Mouse (Mus musculus): ENCODE data around the gene Rhbdf1. TPM values are rescaled to one million over a fixed set of nuclear protein-coding genes. Genes with fewer than 3 reads are reported as not detected.

The Rhbdf1 gene
- total and polyA plus RNA-seq, 2 experiments: 3.1 to 18.0 TPM

DNA sequence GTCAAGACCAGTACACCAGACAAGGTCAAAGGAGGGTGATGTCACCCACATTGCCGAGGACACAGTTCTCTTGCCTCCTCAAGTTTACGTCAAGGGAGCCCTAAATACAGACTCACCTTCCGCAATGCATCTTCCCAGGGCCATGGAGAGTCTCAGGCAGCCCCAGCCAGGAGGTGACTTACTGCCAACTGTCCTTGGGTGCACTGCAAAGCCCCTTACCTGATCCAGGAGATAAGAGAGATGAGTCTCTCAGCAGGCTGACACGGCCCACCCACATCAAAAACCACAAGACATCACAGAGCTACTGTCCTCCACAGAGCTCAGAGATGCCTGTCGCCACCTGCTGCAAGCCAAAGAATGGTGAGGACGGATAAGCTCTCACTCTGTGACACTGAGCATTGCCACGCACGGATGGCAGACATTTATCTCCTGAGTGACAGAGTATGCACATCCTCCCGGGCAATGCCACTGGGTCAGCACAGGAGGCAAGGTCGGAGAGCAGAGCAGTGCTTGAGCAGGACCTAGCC is 22.0 kb downstream of the Rhbdf1 start, which contains the start of gene Il9r:
Gene Il9r (minus strand): TSS at position 205 of the 527 bp plus-strand sequence.
- Histone ChIP-seq H3K36me3 (ENCODE audit: control insufficient read depth, insufficient read depth, low read length) (no peaks in the 10 kb centered on the region), H3K79me2 (ENCODE audit: control insufficient read depth, insufficient read depth, low read length) (no peaks in the 10 kb centered on the region), H3K4me1 (ENCODE audit: control insufficient read depth, insufficient read depth, low read length) (no peaks in the 10 kb centered on the region), H3K4me3 (ENCODE audit: insufficient read depth, low read depth, low read length) (no peak within 1 kb of the TSS), H3K27me3 (ENCODE audit: control insufficient read depth, insufficient read depth, low read length) (no peaks in the 10 kb centered on the region), H3K27ac (replicated peaks; ENCODE audit: insufficient read depth, low read depth, low read length) (no peak within 1 kb of the TSS), H3K9ac (ENCODE audit: low read depth, low read length) (no peak within 1 kb of the TSS)
- no peak for DNase-seq (ENCODE audit: extremely low read depth, low read depth, low spot score)
- TF ChIP-seq CTCF (IDR thresholded peaks at IDR 0.05; ENCODE audit: low read depth, low read length): no peak
- TF ChIP-seq POLR2A (IDR thresholded peaks at IDR 0.05; ENCODE audit: extremely low read depth, insufficient read depth, low read length): no peak
- WGBS: 67% methylated on average over 10 of the region's 10 CpGs

DNA sequence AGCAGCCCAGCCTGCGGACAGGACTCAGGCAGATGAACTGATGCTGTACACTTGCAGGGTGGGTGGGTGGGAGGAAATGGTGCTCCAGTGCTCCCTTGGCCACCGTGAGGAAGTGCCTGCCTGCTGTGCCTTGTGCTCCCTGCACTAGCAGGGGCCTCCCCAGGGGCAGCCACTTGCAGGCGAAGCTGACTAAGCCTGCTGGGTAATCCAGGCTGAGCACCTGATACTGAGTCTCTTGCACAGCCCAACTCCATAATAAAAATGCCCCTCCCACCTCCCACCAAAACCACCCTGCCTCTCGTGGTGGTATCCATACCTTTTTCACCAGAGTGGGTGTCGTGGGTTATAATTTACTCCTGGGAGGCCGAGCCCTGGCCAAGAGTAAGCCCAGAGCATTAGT is 22.9 kb downstream of the Rhbdf1 start:
- WGBS: 75% methylated on average over 6 of the region's 6 CpGs
- no peak overlapping the region for H3K27ac ChIP-seq (replicated peaks; ENCODE audit: insufficient read depth, low read depth, low read length)
- no peak overlapping the region for H3K9ac ChIP-seq (ENCODE audit: low read depth, low read length)
- H3K4me3 ChIP-seq (ENCODE audit: insufficient read depth, low read depth, low read length): no peak overlapping the region
- DNase-seq (ENCODE audit: extremely low read depth, low read depth, low spot score): no peak
- no peaks in the 10 kb centered on the region for H3K27me3 ChIP-seq (ENCODE audit: control insufficient read depth, insufficient read depth, low read length)
- H3K36me3 ChIP-seq (ENCODE audit: control insufficient read depth, insufficient read depth, low read length): no peaks in the 10 kb centered on the region
- H3K79me2 ChIP-seq (ENCODE audit: control insufficient read depth, insufficient read depth, low read length): no peaks in the 10 kb centered on the region
- H3K4me1 ChIP-seq (ENCODE audit: control insufficient read depth, insufficient read depth, low read length): no peaks in the 10 kb centered on the region
- no peak for TF ChIP-seq CTCF (IDR thresholded peaks at IDR 0.05; ENCODE audit: low read depth, low read length)
- TF ChIP-seq POLR2A (IDR thresholded peaks at IDR 0.05; ENCODE audit: extremely low read depth, insufficient read depth, low read length): no peak

DNA sequence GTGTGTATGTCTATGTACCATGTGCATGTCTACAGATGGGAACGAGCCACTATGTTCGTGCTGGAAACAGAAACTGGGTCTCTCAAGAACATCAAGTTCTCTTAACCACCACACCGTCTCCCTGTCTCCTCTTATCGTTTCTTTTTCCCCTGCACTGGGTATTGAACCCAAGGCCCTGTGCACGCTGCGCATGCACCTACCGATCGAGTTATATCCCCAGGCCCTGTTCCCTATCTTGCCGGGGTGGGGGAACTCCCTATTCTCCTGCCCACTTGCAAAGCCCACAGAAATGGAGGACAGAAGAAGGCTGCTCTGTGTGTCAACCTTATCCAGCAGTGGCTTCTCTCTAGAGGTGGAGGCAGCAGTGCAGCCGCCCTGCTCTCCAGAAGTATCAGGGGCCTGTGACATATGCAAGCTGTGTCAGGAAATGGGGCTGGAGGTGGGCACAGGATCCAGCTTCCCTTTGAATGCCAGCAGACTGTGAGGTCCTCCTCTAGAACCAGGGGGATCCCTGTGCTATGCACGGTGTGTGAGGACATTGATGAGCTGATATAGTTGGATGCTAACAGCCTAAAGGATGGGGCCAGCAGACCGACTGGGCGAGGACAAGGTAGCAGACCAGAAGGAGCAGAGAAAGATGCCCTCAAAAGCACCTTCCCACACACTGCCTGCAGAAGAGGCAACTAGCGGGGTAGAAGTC is 23.7 kb downstream of the Rhbdf1 start:
- no peak for DNase-seq (ENCODE audit: extremely low read depth, low read depth, low spot score)
- no peak overlapping the region for H3K4me3 ChIP-seq (ENCODE audit: insufficient read depth, low read depth, low read length)
- 82% methylated on average over 14 of the region's 14 CpGs for WGBS
- H3K4me1 ChIP-seq (ENCODE audit: control insufficient read depth, insufficient read depth, low read length): no peaks in the 10 kb centered on the region
- no peak overlapping the region for H3K9ac ChIP-seq (ENCODE audit: low read depth, low read length)
- H3K36me3 ChIP-seq (ENCODE audit: control insufficient read depth, insufficient read depth, low read length): no peaks in the 10 kb centered on the region
- no peaks in the 10 kb centered on the region for H3K79me2 ChIP-seq (ENCODE audit: control insufficient read depth, insufficient read depth, low read length)
- H3K27me3 ChIP-seq (ENCODE audit: control insufficient read depth, insufficient read depth, low read length): no peaks in the 10 kb centered on the region
- TF ChIP-seq POLR2A (IDR thresholded peaks at IDR 0.05; ENCODE audit: extremely low read depth, insufficient read depth, low read length): no peak
- TF ChIP-seq CTCF (IDR thresholded peaks at IDR 0.05; ENCODE audit: low read depth, low read length): no peak
- H3K27ac ChIP-seq (replicated peaks; ENCODE audit: insufficient read depth, low read depth, low read length): no peak overlapping the region

DNA sequence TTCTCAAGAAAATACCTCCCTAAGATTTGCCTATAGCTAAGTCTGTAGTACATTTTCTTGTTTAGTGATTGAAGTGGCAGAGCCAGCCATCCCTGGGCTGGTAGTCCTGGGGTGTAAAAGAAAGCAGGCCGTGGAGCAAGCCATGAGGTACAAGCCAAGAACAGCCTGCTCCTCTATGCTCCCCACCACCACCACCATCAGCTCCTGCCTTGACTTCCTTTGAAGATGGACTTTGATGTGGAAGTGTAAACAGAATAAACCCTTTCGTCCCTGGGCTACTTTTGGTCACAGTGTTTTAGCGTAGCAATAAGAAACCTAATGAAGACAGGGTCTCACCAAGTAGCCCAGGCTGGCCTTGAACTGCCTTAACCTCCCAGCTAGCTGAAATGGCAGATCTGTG is 24.3 kb downstream of the Rhbdf1 start:
- Histone ChIP-seq H3K79me2 (ENCODE audit: control insufficient read depth, insufficient read depth, low read length) (no peaks in the 10 kb centered on the region), H3K9ac (ENCODE audit: low read depth, low read length) (no peak overlapping the region), H3K36me3 (ENCODE audit: control insufficient read depth, insufficient read depth, low read length) (no peaks in the 10 kb centered on the region), H3K27me3 (ENCODE audit: control insufficient read depth, insufficient read depth, low read length) (no peaks in the 10 kb centered on the region), H3K4me1 (ENCODE audit: control insufficient read depth, insufficient read depth, low read length) (no peaks in the 10 kb centered on the region), H3K4me3 (ENCODE audit: insufficient read depth, low read depth, low read length) (no peak overlapping the region), H3K27ac (replicated peaks; ENCODE audit: insufficient read depth, low read depth, low read length) (no peak overlapping the region)
- WGBS: 31% methylated on average over 3 of the region's 3 CpGs
- DNase-seq (ENCODE audit: extremely low read depth, low read depth, low spot score): no peak
- no peak for TF ChIP-seq CTCF (IDR thresholded peaks at IDR 0.05; ENCODE audit: low read depth, low read length)
- no peak for TF ChIP-seq POLR2A (IDR thresholded peaks at IDR 0.05; ENCODE audit: extremely low read depth, insufficient read depth, low read length)

DNA sequence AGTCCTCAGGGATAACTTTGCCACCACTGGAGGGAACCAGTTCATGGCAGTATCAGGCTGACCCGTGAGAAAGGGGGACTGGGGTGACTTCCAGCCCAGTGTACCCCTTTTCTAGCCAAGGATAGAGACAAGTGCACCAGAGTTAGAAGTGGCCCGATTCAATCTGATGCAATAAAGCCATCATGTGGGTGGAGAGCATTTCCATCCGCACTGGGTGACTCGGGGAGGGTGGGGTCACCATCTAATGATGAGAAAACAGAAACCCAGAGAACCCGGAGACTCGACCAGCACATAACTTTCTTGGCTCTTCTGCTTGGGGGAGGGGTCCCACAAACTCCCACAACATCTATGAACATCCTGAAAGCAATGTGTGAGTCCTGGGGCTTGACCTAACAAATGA is 25.4 kb downstream of the Rhbdf1 start:
- no peak for DNase-seq (ENCODE audit: extremely low read depth, low read depth, low spot score)
- Histone ChIP-seq H3K27me3 (ENCODE audit: control insufficient read depth, insufficient read depth, low read length) (no peaks in the 10 kb centered on the region), H3K79me2 (ENCODE audit: control insufficient read depth, insufficient read depth, low read length) (no peaks in the 10 kb centered on the region), H3K27ac (replicated peaks; ENCODE audit: insufficient read depth, low read depth, low read length) (no peak overlapping the region), H3K4me3 (ENCODE audit: insufficient read depth, low read depth, low read length) (no peak overlapping the region), H3K36me3 (ENCODE audit: control insufficient read depth, insufficient read depth, low read length) (no peaks in the 10 kb centered on the region), H3K4me1 (ENCODE audit: control insufficient read depth, insufficient read depth, low read length) (no peaks in the 10 kb centered on the region), H3K9ac (ENCODE audit: low read depth, low read length) (no peak overlapping the region)
- 69% methylated on average over 6 of the region's 6 CpGs for WGBS
- TF ChIP-seq POLR2A (IDR thresholded peaks at IDR 0.05; ENCODE audit: extremely low read depth, insufficient read depth, low read length) (no peak), CTCF (IDR thresholded peaks at IDR 0.05; ENCODE audit: low read depth, low read length) (no peak)

DNA sequence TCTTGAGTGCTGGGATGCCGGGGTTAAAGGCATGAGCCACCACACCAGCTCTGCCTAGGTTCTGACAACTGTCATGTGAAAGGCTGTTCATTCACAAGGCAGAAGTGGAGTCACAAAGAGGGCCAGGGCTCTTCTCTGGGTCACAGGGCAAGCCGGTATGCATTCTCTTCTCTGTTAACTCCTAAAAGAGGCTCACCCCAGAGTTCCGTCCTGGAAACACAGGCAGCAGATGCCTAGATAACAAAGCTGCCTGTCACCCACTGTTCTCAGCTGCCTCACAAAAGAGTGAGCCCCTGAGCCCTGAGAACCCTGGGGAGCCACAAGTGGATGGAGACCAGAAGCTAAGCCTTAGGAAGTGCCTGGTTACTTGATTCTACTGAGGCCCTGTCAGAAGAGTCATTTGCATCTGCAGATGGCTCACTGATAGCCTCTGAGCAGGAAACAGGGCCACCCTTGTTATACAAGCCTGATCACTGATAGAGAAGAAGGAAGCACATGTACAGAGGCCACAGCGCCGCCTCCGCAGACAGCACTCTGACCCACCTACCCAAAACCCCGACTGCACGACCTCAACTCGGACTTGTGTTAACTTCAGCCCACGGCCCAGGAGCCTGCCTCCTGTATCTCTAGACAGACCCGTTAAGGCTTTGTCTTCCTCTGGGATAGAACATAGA is 26.1 kb downstream of the Rhbdf1 start:
- TF ChIP-seq CTCF (IDR thresholded peaks at IDR 0.05; ENCODE audit: low read depth, low read length) (no peak), POLR2A (IDR thresholded peaks at IDR 0.05; ENCODE audit: extremely low read depth, insufficient read depth, low read length) (no peak)
- no peaks in the 10 kb centered on the region for H3K36me3 ChIP-seq (ENCODE audit: control insufficient read depth, insufficient read depth, low read length)
- no peak overlapping the region for H3K9ac ChIP-seq (ENCODE audit: low read depth, low read length)
- DNase-seq (ENCODE audit: extremely low read depth, low read depth, low spot score): no peak
- H3K27ac ChIP-seq (replicated peaks; ENCODE audit: insufficient read depth, low read depth, low read length): no peak overlapping the region
- no peaks in the 10 kb centered on the region for H3K27me3 ChIP-seq (ENCODE audit: control insufficient read depth, insufficient read depth, low read length)
- H3K79me2 ChIP-seq (ENCODE audit: control insufficient read depth, insufficient read depth, low read length): no peaks in the 10 kb centered on the region
- 68% methylated on average over 11 of the region's 11 CpGs for WGBS
- H3K4me3 ChIP-seq (ENCODE audit: insufficient read depth, low read depth, low read length): no peak overlapping the region
- H3K4me1 ChIP-seq (ENCODE audit: control insufficient read depth, insufficient read depth, low read length): no peaks in the 10 kb centered on the region

Measured in liver, adult 2 months (tissue).